Mouse (Mus musculus) cortical plate, adult 2 months (tissue): ENCODE results near the gene Zswim1.

Source experiments
- CTCF ChIP-seq: fragments of 200-500 bp; IDR thresholded peaks from 2 replicates; pipeline ENCODE4 v1.5.1; 2011; ENCODE audit warnings: mild to moderate bottlenecking, control low read depth, low read length; ENCODE audit not compliant: insufficient read depth; ENCODE audit errors: extremely low read depth
- POLR2A ChIP-seq: fragments of 200-500 bp; IDR thresholded peaks from 2 replicates; pipeline ENCODE4 v1.6.1; 2011; ENCODE audit warnings: mild to moderate bottlenecking, low read length, control low read depth; ENCODE audit not compliant: insufficient read depth; ENCODE audit errors: extremely low read depth

GRCm38 (mm10) chr2:164829090-164829489, 6.6 kb downstream of the Zswim1 start:
- TF ChIP-seq POLR2A (no peak), CTCF (no peak)
